In genomic region chr11:83819806-83820483, GRCm38 (mm10) we compare ENCODE assay signal across 14 mouse cellular contexts. TPM values are rescaled to one million over a fixed set of nuclear protein-coding genes. Genes with fewer than 3 reads are reported as not detected.
A peak's percentile ranks its signal among the peaks of the same experiment; 100 is the strongest.
DNase-seq lines count a peak whose midpoint lies in the region; ATAC-seq lines count a peak whose summit lies in the region.
"Had no signal": no experiment of that assay in that cellular context is flagged by ENCODE, and none has a peak within 500 bp of the region (broad histone marks: within the 10 kb centered on the region; RNA-seq: fewer than 3 reads in every experiment).

No protein-coding gene starts in this region.

- no peak overlapping the region for H3K9ac ChIP-seq in liver, embryonic 11.5 days (ENCODE audit: low read depth, low read length)
- H3K9ac ChIP-seq in liver, embryonic 12.5 days, result no peak overlapping the region
- no peak overlapping the region; the same call in 1 of the 2 replicates for H3K9ac ChIP-seq in embryonic facial prominence, embryonic 14.5 days (ENCODE audit: low read depth, low read length)
- H3K9ac ChIP-seq in kidney, embryonic 16.5 days (replicated peaks; ENCODE audit: low read length), result 0 out of 2 replicates have a peak overlapping the region, but pooled peaks have one; percentile 9
- H3K9ac ChIP-seq: liver, embryonic 13.5 days had no signal

- peak overlapping the region; percentile 10 for H3K4me2 ChIP-seq in liver, embryonic 11.5 days
- H3K4me2 ChIP-seq in liver, embryonic 12.5 days, result no peak overlapping the region
- H3K4me2 ChIP-seq in embryonic facial prominence, embryonic 14.5 days (ENCODE audit: low read depth, low read length), result no peak overlapping the region
- no peak overlapping the region for H3K4me2 ChIP-seq in kidney, embryonic 16.5 days (replicated peaks; ENCODE audit: low read depth, low read length)
- H3K4me2 ChIP-seq: liver, embryonic 13.5 days had no signal

- no peaks in the 10 kb centered on the region for H3K9me3 ChIP-seq in liver, embryonic 11.5 days (ENCODE audit: control insufficient read depth, low read length)
- no peaks in the 10 kb centered on the region for H3K9me3 ChIP-seq in liver, embryonic 12.5 days (replicated peaks)
- H3K9me3 ChIP-seq in embryonic facial prominence, embryonic 14.5 days (ENCODE audit: control insufficient read depth, low read length), result no peaks in the 10 kb centered on the region
- no peaks in the 10 kb centered on the region for H3K9me3 ChIP-seq in kidney, embryonic 16.5 days (ENCODE audit: low read length)
- H3K9me3 ChIP-seq: liver, embryonic 13.5 days had no signal

- 58% methylated on average over 10 of the region's 10 CpGs for WGBS in liver, embryonic 11.5 days
- WGBS in liver, embryonic 12.5 days (ENCODE audit: insufficient replicate concordance), result 53% methylated on average over 10 of the region's 10 CpGs
- WGBS in embryonic facial prominence, embryonic 14.5 days, result 38% methylated on average over 10 of the region's 10 CpGs
- WGBS in kidney, embryonic 16.5 days, result 47% methylated on average over 10 of the region's 10 CpGs

- intact Hi-C loops in gastrocnemius, postnatal 14 days (cut with DNase I; ENCODE audit: low total_unique reads), result no loop called here

- no peaks in the 10 kb centered on the region for H3K36me3 ChIP-seq in liver, embryonic 11.5 days (ENCODE audit: control insufficient read depth, insufficient read depth, low read length)
- H3K36me3 ChIP-seq in liver, embryonic 12.5 days, result no peaks in the 10 kb centered on the region
- no peaks in the 10 kb centered on the region for H3K36me3 ChIP-seq in embryonic facial prominence, embryonic 14.5 days (ENCODE audit: control insufficient read depth, insufficient read depth, low read length)
- H3K36me3 ChIP-seq in kidney, embryonic 16.5 days (ENCODE audit: insufficient read depth, low read length), result no peaks in the 10 kb centered on the region
- H3K36me3 ChIP-seq: liver, embryonic 13.5 days had no signal

- ATAC-seq in liver, embryonic 11.5 days (replicated peaks; ENCODE audit: low FRiP score), result no peak
- no peak for ATAC-seq in liver, embryonic 12.5 days
- no peak for ATAC-seq in embryonic facial prominence, embryonic 14.5 days (ENCODE audit: low read depth)
- peak; percentile 92 for ATAC-seq in kidney, embryonic 16.5 days (ENCODE audit: low FRiP score, low TSS enrichment)
- ATAC-seq: CD4-positive, CD25-positive, alpha-beta regulatory T cell, adult 4 months; inflammation-experienced regulatory T-cells, adult 6 months had no signal

- no peaks in the 10 kb centered on the region for H3K4me1 ChIP-seq in liver, embryonic 11.5 days (replicated peaks; ENCODE audit: control insufficient read depth, insufficient read depth, low read length)
- no peaks in the 10 kb centered on the region for H3K4me1 ChIP-seq in liver, embryonic 12.5 days
- no peaks in the 10 kb centered on the region for H3K4me1 ChIP-seq in embryonic facial prominence, embryonic 14.5 days (ENCODE audit: control insufficient read depth, insufficient read depth, low read length)
- peaks cover 31% of the 10 kb centered on the region for H3K4me1 ChIP-seq in kidney, embryonic 16.5 days (ENCODE audit: insufficient read depth, low read length)

- no peak overlapping the region for H3K27ac ChIP-seq in liver, embryonic 11.5 days (ENCODE audit: low read depth, low read length)
- H3K27ac ChIP-seq in liver, embryonic 12.5 days, result no peak overlapping the region
- no peak overlapping the region for H3K27ac ChIP-seq in embryonic facial prominence, embryonic 14.5 days (replicated peaks; ENCODE audit: low read depth, low read length)
- H3K27ac ChIP-seq in kidney, embryonic 16.5 days (ENCODE audit: low read length), result peak overlapping the region; percentile 98
- H3K27ac ChIP-seq: gastrocnemius, adult 2 months; liver, embryonic 13.5 days had no signal

- DNase-seq in liver, embryonic 11.5 days (ENCODE audit: low spot score), result no peak
- peak; percentile 11 for DNase-seq in embryonic facial prominence, embryonic 14.5 days (ENCODE audit: low spot score)
- peak; percentile 7 for DNase-seq in lung, postnatal 36 days
- no peak for DNase-seq in gastrocnemius, postnatal 14 days
- DNase-seq in layer of hippocampus, postnatal 25 days (ENCODE audit: extremely low spot score in 1 of 2, low spot score in 1 of 2), result no peak
- DNase-seq in heart, adult 8-10 months (ENCODE audit: low spot score), result no peak
- DNase-seq: cerebellum, postnatal 36 days; gastrocnemius, adult 2 months; liver, embryonic 13.5 days had no signal

- H3K4me3 ChIP-seq in liver, embryonic 11.5 days (ENCODE audit: low read depth, low read length), result no peak overlapping the region
- H3K4me3 ChIP-seq in liver, embryonic 12.5 days, result no peak overlapping the region
- no peak overlapping the region for H3K4me3 ChIP-seq in embryonic facial prominence, embryonic 14.5 days (ENCODE audit: low read depth, low read length)
- no peak overlapping the region for H3K4me3 ChIP-seq in kidney, embryonic 16.5 days (ENCODE audit: low read length)
- H3K4me3 ChIP-seq: erythroblast, embryonic 14.5 days; gastrocnemius, adult 2 months; liver, embryonic 13.5 days had no signal

- no peaks in the 10 kb centered on the region for H3K27me3 ChIP-seq in liver, embryonic 11.5 days (replicated peaks; ENCODE audit: control insufficient read depth, insufficient read depth, low read length)
- H3K27me3 ChIP-seq in liver, embryonic 12.5 days (replicated peaks), result peaks cover 20% of the 10 kb centered on the region
- no peaks in the 10 kb centered on the region for H3K27me3 ChIP-seq in embryonic facial prominence, embryonic 14.5 days (replicated peaks; ENCODE audit: control insufficient read depth, insufficient read depth, low read length)
- H3K27me3 ChIP-seq in kidney, embryonic 16.5 days (ENCODE audit: insufficient read depth, low read length), result no peaks in the 10 kb centered on the region

RNA-seq across cellular contexts. Expression of gene Hnf1b, which starts 29.9 kb away (rescaled TPM):
- 4.5 and 5.0 TPM in 2 replicates for polyA plus RNA-seq in liver, embryonic 11.5 days (2014; fragmentation: Nextera tagmentation; extraction: Ambion mirVana)
- 2.2 and 2.5 TPM in 2 replicates for polyA plus RNA-seq in liver, embryonic 12.5 days (2016; fragmentation: Nextera tagmentation; extraction: Ambion mirVana)
- 0.09 TPM in 1 of 2 replicates, not detected in the other for polyA plus RNA-seq in embryonic facial prominence, embryonic 14.5 days (2014; fragmentation: Nextera tagmentation; extraction: Ambion mirVana)
- 90.9 and 104 TPM in 2 replicates for polyA plus RNA-seq in kidney, embryonic 16.5 days (2015; fragmentation: Nextera tagmentation; extraction: Ambion mirVana)
- total RNA-seq in gastrocnemius, postnatal 14 days (2021), result not detected
- total RNA-seq in layer of hippocampus, postnatal 25 days (2021), result under 1 TPM; 0.12 to 0.16 TPM
- total RNA-seq in heart, adult 8-10 months (2022), result not detected
- total RNA-seq: gastrocnemius, adult 2 months had no signal
- polyA plus RNA-seq: CD4-positive, CD25-positive, alpha-beta regulatory T cell, adult 4 months; erythroblast, embryonic 14.5 days; inflammation-experienced regulatory T-cells, adult 6 months had no signal

Comparison
In these comparisons a context has a peak if more than half of its experiments do, and no peak if none do; other contexts are left out.
1. DNase-seq: peak in embryonic facial prominence, embryonic 14.5 days (single experiment) and lung, postnatal 36 days (single experiment); none in liver, embryonic 11.5 days (single experiment), gastrocnemius, postnatal 14 days (single experiment), layer of hippocampus, postnatal 25 days (0 of 2) and heart, adult 8-10 months (single experiment).
2. RNA of gene Hnf1b, which starts 29.9 kb away (polyA plus RNA-seq): 90.9 to 104 TPM in kidney, embryonic 16.5 days; 4.5 to 5.0 TPM in liver, embryonic 11.5 days, 2.2 to 2.5 TPM in liver, embryonic 12.5 days and 0.09 TPM in embryonic facial prominence, embryonic 14.5 days; every median in the first group is over 10 times any median in the second.